Mouse (Mus musculus): ENCODE measurements around the gene Ly6g6d.

GRCm38 (mm10) chr17:35048149-35048931, 29.5 kb downstream of the Ly6g6d start:
- TF ChIP-seq CTCF (IDR thresholded peaks at IDR 0.05; ENCODE audit: borderline replicate concordance, extremely low read depth, insufficient read depth, insufficient read length), result no peak
- no peak for TF ChIP-seq POLR2A (IDR thresholded peaks at IDR 0.05; ENCODE audit: borderline replicate concordance, extremely low read depth, insufficient read depth, insufficient read length, poor library complexity, severe bottlenecking)

Measured in brain, embryonic 14.5 days (tissue).